Mouse (Mus musculus) frontal cortex, adult 2 months (tissue): ENCODE data around the gene Rhoh. TPM values are rescaled to one million over a fixed set of nuclear protein-coding genes. Genes with fewer than 3 reads are reported as not detected.

Source experiments
- DNase-seq, 2 experiments: peaks; one replicate each; pipeline ENCODE4 v3.0.0; 2022; ENCODE audit warnings: low spot score in 1 of 2; ENCODE audit errors: extremely low spot score in 1 of 2
- polyA plus RNA-seq: library from polyadenylated mRNA; depleted of rRNA; stranded (reverse); fragments of >200 nt; gene quantifications from 2 replicates; pipeline ENCODE4 v1.2.3, GENCODE M21; 2012; rRNA removed

Gene Rhoh
- polyA plus RNA-seq, 1 experiment: 1.1 TPM

DNA sequence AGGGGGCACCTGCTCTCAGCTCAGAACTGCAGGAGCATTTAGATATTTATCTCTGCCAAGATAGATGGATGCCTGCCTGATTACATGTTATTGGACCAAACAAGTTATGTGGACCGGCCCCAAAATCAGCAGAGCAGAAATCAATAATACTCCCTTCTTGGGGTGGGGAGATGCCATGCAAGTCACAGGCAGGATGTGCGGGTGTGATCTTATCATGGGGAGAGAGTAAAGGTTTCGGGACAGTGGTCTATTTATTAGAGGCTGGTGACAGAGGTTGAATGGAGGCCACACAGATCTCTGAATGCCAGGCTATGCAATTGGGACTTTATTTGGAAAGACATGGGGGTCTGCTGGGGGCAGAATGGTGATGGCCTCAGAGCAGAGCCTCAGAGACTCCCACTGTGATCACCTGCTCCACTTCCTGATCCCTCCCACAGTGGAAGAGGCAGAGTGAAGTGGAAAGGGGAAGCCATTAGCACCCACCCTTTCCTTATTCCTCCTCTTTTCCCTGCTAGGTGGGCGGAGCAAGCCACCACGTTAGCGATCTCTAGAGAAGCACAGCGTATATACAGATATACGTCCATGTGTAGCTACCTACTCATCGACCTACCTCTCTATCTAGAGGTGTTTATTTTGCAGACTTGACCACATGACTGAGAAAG, 60.6 kb downstream of the Rhoh start:
- DNase-seq: no peak

DNA sequence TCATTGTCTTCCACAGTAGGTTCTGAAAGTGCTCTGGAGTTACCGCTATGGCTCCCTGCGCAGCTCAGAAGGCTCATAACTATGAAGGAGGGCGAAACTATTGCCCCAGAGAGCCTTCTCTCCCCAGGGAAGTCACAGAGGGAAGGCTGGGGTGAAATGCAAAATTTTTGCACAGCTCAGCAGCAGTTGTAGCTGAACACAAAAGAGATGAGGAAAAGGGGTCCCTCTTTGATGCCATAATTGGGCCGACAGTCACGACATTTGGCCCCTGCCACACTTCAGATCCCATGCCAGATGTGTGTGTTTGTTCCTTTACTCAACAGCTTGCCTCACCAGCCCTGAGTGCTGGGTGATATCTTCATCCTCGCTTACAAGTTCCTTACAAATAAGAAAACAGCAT, 65.7 kb downstream of the Rhoh start:
- DNase-seq: no peak

DNA sequence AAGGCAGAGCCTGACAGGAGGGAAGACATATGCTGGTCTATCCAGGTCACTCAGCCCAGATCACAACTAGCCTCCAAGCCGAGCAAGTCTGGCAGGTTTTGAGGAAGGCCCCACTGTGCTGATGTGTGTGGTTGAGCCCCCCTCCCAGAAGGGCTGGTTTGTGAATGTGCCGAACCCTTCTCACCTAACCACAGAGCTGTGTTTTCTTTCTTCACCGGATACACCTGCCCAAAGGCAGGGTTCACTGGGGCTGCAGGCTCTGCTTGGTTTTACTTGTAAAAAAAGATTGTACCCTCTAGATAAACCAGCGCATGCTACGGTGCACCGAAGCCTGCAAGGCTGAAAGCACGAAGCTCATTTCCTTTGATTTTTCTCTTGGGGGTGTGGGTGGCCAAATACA, 68.1 kb downstream of the Rhoh start:
- no peak for DNase-seq

DNA sequence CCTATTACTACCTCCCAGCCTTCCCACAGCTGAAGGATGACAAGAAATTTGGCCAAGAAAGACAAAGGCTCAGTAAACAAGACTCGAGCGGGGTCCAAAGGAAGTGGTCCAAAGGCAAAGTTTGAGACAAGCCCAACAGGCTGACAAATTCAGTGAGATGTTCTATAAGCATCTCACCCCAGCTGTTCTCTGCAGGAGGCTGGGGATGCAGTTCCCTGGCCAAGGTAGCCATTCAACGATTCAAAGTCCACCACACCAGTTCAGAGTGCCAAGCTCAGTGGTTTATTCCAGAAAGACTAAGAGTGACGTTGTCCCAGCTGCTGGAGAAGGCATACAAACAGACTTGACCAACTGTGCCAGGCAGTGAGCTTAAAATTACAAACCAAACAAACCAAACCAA, 69.2 kb downstream of the Rhoh start:
- DNase-seq: no peak

DNA sequence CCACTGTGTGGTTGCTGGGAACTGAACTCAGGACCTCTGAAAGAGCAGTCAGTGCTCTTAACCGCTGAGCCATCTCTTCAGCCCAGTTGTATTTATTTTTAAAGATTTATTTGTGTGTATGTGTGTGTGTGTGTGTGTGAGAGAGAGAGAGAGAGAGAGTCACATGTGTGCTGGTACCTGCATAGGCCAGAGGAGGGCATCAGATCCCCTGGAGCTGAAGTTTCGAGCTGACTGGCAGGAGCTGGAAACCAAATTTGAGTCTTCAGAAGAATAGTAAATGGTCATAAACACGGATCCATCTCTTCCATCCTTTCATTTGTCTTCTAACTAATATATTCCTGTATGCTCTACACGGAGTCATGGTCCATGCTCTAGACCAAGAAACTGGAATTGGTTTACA, 72.2 kb downstream of the Rhoh start:
- DNase-seq: no peak

DNA sequence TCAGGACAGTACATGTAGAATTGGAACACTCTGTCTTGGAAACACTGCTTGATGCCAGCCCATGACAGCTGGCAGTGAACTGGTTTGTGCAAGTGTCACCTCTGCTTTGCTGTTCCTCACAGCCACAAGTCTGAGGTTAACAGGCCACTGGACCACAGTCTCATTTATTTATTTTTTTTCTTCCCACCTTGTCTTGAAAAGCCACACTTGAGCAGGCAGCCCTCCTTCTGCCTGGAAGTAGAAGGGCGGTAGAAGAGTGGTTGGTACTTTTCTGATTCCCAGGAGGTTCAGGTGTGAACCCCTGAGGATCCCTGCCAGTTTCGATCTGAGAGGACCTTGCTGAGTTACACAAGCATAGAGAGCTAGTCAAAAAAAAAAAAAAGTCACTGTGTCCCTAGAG, 72.8 kb downstream of the Rhoh start:
- DNase-seq: no peak

DNA sequence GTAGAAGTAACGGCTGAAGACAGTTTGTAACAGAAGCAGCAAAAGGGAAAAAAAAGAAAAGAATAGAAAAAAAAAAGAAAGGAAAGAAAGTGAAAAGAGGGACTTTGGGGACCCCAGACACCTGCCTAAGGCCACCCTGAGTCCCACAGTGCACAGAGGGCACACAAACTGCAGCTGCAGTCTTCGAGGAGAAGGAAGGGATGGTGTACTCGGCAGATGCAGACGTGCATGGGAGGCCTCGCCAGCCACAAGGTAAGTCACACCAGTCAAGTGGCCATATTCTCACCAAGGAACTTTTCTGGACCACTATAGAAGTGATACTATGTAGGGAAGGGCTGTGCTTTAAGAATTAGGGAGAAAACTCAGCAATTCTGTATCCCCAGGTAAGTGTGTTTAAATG, 73.8 kb downstream of the Rhoh start, which contains the start of gene Chrna9:
TSS of gene Chrna9 (plus strand) at position 139 of the 400 bp plus-strand sequence.
- no peak for DNase-seq

DNA sequence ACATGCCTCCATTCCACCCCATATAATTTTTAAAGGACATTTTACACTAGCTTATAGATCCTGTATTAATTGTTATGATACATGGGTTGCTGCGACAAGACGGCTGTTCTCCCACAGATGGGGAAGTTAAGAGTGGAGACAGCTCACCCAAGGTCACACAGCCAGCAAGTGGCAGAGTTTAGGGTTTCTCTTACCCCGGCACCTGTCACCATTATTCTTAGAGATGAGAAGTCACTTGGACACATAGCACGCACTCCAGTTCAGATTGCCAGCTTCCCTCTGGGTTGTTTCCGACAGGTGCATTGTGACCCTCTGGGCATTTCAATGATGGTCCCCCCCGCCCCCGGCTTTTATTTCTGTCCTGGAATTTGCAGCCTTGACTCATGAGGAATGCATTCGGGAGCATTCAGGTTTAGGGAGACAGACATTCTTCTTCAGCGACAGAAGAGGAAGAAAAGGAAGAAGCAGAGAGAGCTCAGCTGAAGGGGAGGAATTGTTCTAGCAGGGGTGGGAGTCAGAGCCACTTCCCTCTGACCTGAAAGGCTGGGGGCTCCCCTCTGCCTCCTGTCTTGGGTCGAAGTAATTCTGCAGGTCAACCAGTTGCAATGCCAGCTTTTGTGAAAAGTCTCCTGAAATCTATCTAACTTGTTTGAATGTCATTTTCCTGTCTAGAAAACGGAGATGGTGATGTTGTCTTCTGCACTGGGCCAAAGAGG, 76.2 kb downstream of the Rhoh start:
- DNase-seq: no peak

DNA sequence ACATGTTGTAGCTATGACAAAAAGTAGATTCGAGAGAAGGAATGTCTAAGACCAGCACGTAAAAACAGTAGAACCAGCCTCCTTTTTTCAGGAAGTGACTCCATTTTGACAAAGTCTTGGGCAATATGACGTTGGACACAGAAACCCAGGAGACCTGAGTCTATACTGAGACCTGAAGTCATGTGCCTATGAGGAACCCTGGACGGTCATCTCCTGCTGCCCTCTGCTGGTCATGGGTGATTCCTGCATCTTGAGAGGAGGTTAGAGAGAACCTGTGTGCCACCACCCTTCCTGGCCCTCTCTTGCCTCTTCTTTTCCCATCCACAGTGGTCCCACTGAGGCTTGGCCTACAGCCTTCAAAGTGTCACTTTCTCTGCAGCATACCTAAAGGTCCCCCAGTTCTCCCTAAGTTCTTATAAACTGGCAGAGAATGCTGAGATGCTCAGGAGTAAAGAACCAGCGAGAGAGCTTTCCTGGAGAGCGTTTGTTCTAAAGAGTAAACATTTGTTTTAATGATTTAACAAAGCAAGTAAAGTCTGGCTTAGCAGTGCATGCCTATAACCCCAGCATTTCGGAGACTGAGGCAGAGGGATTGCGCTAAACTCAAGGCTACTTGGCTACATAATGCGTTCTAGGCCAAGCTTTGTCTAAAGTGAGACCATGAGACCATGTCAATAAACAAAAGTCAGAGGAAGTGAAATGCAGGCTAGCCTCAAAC, 77.1 kb downstream of the Rhoh start:
- peak; percentile 56 to 90 for DNase-seq

DNA sequence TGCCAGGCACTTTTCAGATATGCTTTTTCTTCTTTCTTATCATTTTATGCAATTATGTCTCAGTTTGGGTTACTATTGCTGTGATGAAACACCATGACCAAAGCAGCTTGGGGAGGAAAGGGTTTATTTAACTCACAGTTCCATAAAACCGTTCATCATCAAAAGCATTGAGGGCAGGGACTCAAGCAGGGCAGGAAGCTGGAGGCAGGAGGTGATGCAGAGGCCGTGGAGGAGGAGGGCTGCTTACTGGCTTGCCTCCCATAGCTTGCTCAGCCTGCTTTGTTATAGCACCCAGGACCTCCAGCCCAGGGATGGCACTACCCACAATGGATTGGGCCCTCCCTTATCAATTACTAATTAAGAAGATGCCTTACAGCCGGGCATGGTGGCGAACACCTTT, 80.1 kb downstream of the Rhoh start:
- no peak for DNase-seq

Other genes with a start within 250 kb of the Rhoh start
- 58.8 and 61.9 TPM in 2 replicates for gene Pds5a, start 162.9 kb upstream of the Rhoh start, polyA plus RNA-seq
- gene N4bp2, start 97.7 kb upstream of the Rhoh start, polyA plus RNA-seq: 5.9 and 6.9 TPM in 2 replicates
- gene Chrna9, start 73.7 kb downstream of the Rhoh start, polyA plus RNA-seq: not detected in 2 replicates
- not detected in 2 replicates for gene 9130230L23Rik, start 143.1 kb downstream of the Rhoh start, polyA plus RNA-seq